Mouse (Mus musculus) right cerebral cortex, postnatal 14 days (tissue): ENCODE results near the gene Sh3bgrl2.

Experiments
- DNase-seq: peaks from one replicate; pipeline ENCODE4 v3.0.0; 2022

The Sh3bgrl2 gene

GRCm38 (mm10) chr9:83635997-83636396 lies 87.9 kb downstream of the Sh3bgrl2 start:
- DNase-seq = no peak

DNA sequence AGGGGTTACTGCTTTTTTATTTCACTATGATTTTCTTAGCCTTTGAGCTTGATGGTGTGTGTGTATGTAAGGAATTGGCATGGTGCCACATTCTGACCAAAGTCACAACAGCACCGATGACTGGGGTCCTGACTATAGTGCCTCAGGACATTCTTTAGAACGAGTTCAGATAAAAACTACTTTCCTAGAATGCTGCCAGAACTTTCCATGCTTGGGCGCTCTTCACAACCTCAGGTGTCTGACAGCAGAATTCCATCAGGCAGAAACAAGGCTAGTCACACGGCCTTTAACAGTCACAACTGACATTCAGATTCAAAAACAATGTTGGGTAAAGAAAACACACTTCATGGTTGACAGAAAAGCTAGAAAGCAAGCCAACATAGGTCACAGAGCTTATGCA lies 95.0 kb downstream of the Sh3bgrl2 start:
- no peak for DNase-seq

GRCm38 (mm10) chr9:83643833-83644232 lies 95.7 kb downstream of the Sh3bgrl2 start:
- DNase-seq = no peak

GRCm38 (mm10) chr9:83646215-83646614 lies 98.1 kb downstream of the Sh3bgrl2 start:
- no peak for DNase-seq

GRCm38 (mm10) chr9:83646691-83647090 lies 98.6 kb downstream of the Sh3bgrl2 start:
- no peak for DNase-seq

DNA sequence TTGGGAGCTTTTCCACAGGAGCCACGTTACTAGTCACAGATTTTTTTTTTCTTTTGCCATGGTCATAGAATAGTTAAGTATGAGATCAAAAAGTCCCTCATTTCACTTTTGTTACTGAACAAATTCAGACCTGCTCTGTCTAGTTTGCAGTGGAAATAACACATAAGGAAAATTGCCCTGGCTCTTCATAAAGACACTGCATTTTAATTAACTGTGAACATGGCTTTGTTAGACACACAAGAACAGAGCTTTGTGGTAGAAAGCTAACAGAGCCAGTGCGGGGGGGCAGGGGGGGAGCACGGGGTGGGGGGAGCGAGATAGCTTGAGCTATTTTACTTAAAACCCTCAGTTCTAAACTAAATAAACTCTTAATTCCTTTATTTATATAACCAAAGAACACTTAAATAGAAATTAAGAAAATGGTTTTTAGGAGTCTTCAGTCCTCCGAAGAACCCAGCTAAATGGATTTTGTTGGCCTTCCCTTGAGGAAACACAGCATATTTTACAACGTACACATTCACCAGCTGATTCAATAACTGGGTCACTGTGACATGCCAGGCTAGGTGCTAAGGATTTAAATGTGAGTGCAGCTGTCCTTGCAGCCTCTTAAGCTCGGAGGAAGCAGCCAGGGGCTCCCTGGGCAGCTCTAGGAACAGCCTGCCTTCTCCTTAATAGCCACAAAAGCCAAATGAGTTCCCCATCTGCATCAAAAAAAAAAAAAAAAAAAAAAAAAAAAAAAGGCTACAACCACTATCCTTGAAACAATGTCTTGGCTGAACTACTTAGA lies 100.0 kb downstream of the Sh3bgrl2 start:
- DNase-seq = no peak

- no peak for DNase-seq
These were observed 100.6 kb downstream of the Sh3bgrl2 start for GRCm38 (mm10) chr9:83648733-83649132.

DNA sequence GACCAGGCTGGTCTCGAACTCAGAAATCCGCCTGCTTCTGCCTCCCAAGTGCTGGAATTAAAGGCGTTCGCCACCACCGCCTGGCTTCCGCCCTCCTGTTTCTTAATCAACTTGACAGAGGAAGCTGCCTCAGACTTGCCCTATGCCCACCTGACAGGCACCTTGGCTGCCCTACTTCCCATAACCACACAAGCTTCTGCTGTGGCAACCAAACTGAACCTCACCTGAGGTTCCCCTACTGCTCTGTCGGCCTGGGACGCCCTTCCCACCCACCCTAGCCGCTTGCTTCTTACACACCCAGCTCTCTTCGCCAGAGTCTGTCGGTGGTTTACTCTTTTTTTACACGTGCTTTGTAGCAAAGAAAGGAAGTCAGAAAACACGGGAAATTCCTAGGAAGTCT lies 103.9 kb downstream of the Sh3bgrl2 start:
- no peak for DNase-seq

GRCm38 (mm10) chr9:83652590-83653172 lies 104.6 kb downstream of the Sh3bgrl2 start:
- no peak for DNase-seq

- DNase-seq = no peak
These were observed 106.5 kb downstream of the Sh3bgrl2 start for GRCm38 (mm10) chr9:83654601-83655000.

- no peak for DNase-seq
These were observed 109.0 kb downstream of the Sh3bgrl2 start for GRCm38 (mm10) chr9:83656960-83657651.

DNA sequence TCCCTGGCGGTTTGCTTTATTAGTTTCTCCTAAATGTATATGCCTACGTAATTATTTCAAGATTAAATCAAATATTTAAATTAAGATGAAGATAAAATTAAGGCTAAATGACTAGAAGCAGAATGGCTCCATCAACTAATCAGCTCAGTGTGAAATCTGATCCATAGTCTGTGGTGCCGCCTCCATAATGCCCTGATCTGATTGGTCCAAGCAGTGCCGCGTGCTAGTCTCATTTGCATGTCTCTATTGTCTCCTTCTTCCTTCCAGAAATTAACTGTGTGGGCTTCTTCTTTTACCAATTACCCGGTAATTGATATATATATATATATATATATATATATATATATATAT lies 109.5 kb downstream of the Sh3bgrl2 start:
- no peak for DNase-seq

GRCm38 (mm10) chr9:83659081-83659480 lies 111.0 kb downstream of the Sh3bgrl2 start:
- DNase-seq = no peak

DNA sequence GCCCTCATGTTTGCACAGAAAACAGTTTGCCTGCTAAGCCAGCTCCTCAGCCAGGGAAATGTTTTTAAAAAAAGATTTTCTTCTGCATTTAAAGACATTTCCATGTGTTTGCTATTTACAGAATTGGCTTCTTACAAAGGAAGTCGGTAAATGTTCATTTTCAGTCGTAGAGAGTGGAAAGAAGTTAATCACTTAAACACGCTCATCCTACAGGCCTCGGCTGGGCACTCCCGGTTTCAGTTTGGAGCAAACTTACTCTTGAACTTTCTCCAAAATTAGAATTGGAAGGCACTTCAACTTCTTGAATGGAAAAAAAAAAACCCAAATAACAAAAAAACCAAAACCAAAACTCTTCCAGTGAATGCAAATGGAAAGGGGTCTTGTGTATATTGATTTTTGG lies 113.7 kb downstream of the Sh3bgrl2 start:
- no peak for DNase-seq

GRCm38 (mm10) chr9:83663981-83664897 lies 116.1 kb downstream of the Sh3bgrl2 start:
- peak; percentile 12 for DNase-seq

- DNase-seq = no peak
These were observed 116.8 kb downstream of the Sh3bgrl2 start for GRCm38 (mm10) chr9:83664951-83665350.

DNA sequence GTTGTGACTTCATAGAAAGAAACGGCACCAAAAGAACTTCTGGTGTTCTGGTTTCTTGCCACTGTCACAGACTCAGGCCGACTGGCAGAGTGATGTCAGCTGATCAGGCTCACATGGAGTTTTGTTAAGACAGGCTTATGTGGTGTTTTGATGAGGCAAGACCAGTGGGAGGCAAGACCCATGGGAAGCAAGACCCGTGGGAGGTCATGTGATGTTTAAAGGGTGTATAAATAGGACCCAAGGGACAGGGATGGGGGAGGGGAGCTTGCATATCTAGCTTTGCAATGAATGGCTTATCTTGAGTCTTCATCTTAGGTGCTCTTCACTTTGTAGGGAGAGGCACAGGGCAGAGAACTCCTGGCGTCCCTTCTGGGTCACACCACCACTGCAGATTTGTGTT lies 118.9 kb downstream of the Sh3bgrl2 start:
- no peak for DNase-seq

GRCm38 (mm10) chr9:83679626-83680025 lies 131.5 kb downstream of the Sh3bgrl2 start:
- DNase-seq = no peak

DNA sequence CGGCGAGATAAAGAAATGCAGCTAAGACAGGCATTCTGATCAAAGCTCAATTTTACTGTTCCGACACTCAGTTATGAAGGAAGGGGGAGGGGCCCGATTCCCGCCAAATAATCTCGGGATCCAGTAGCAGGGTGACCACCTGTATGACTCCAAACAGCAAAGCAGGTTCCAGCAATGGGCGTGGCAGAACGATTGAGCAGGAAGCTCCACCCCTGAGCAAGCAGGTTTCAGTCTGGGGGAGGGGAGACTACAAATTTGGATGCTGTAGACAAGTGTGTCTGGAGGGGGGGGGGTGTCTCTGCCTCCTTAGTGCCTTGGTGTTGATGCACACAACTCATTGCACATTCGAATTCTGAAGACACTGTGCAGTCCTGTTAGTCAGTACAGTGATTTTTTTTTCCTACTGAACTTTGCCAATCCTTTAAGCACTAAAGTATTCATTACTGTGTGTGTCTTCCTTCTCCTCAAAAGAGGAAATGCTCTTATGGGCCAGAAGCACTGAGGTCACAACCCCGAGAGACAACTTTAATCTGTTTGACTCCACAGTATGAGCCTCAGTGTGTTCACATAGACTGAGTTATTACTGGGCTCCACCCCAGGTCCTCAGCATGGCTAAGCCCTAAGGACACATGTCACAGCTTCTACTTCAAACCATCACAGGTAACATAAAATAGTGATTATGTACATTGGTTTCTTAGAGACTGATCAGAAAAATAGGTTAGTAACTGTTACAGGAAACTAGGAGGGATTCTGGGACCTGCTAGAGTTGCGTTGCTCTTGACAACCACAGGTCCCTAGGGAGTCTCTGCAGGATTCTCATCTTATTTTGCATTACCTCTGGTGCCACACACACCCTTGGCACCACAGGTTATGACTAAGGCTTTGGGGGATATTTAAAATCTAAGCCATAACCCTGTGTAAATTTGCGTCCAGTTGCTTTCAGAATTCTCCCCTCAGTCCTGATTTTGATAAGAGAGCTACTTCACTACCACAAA lies 133.8 kb downstream of the Sh3bgrl2 start:
- DNase-seq = no peak

GRCm38 (mm10) chr9:83686511-83687100 lies 138.5 kb downstream of the Sh3bgrl2 start:
- no peak for DNase-seq

DNA sequence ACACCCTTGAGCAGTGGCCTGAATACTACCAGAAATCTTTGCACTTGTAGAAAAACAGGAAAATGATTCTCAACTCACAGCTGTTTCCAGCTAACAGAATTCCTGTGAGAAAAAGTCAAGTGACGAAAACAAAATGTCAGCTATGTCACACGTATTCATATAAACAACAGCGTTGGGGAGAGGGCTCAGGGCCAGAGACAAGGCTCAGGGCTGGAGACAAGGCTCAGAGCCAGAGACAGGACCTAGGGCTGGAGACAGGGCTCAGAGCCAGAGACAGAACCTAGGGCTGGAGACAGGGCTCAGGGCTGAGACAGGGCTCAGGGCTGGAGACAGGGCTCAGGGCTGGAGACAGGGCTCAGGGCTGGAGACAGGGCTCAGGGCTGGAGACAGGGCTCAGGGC lies 139.8 kb downstream of the Sh3bgrl2 start:
- DNase-seq = no peak
